Mouse (Mus musculus): ENCODE data around the gene Dtnb.

DNA sequence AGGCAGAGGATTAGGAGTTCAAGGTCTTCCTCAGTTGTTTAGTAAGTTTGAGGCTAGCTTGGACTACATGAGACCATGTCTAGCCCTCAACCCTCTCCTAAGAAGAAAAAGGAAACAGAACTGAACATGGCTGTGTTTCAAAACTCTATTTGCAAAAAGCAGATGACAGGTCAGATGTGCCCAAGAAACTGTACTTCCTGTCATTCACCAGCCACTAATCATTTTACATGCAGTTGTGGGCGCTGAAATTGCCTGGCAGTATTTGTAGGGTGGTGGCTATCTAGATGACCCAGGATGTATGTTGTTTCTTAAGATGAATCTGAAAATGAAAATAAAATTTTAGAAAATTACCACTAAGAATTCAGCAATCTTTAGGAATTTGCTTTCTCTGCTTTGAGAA, 14.8 kb downstream of the Dtnb start:
- TF ChIP-seq CTCF (IDR thresholded peaks at IDR 0.05; ENCODE audit: low read depth) (no peak), EP300 (IDR thresholded peaks at IDR 0.05; ENCODE audit: low read depth) (no peak)

Measured in heart, postnatal 0 days (tissue).